Mouse (Mus musculus) left cerebral cortex, postnatal 25 days (tissue): ENCODE results near the gene Zp1. TPM values are rescaled to one million over a fixed set of nuclear protein-coding genes. Genes with fewer than 3 reads are reported as not detected.

ENCODE experiments used
- DNase-seq, 2 experiments: peaks; one replicate each; pipeline ENCODE4 v3.0.0; 2022; ENCODE audit warnings: low spot score in 2 of 2, mixed read lengths in 1 of 2
- intact Hi-C: fragments of 180-260 bp; cut with DNase I; formaldehyde crosslinking; loops from one replicate; pipeline ENCODE4 v1.15.1; 2025
- total RNA-seq, 2 experiments: library from RNA; stranded (reverse); gene quantifications; 2 replicates each; pipeline ENCODE4 v1.2.3; 2021

The Zp1 gene
- total RNA-seq, 2 experiments from 2014 or later = not detected

- DNase-seq = no peak
- intact Hi-C loops = no loop called here
Observed at GRCm38 (mm10) chr19:10926666-10927065, 6.2 kb upstream of the Zp1 start.

GRCm38 (mm10) chr19:10926123-10926621 is 5.7 kb upstream of the Zp1 start:
- DNase-seq = no peak
- intact Hi-C loops = no loop called here

GRCm38 (mm10) chr19:10924220-10924619 is 3.8 kb upstream of the Zp1 start:
- intact Hi-C loops = no loop called here

DNA sequence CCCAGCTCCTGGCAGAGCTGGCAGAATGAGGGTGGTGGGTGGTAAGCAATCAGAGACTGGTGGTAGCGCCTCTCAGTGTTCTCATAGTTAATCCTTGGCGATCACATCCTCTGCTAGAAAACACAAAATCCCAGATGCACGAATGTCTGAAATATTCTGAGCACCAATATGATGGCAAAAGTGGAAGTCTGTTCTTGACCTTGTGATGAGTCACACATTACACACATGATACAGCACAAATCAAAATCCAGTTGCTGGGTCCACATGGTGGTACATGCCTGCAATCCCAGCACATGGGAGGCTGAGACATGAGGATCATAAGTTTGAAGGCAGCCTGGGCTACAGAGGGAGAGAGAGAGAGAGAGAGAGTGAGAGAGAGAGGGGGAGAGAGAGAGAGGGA is 626 bp upstream of the Zp1 start:
- no peak for DNase-seq
- intact Hi-C loops = no loop called here

More at GRCm38 (mm10) chr19:10924220-10924619, 3.8 kb upstream of the Zp1 start:
- DNase-seq = no peak

GRCm38 (mm10) chr19:10918321-10918991 is 2.0 kb downstream of the Zp1 start:
- no peak for DNase-seq
- intact Hi-C loops = no loop called here

GRCm38 (mm10) chr19:10916506-10916905 is 3.9 kb downstream of the Zp1 start:
- intact Hi-C loops = no loop called here
- DNase-seq = no peak

- intact Hi-C loops = no loop called here
Observed at GRCm38 (mm10) chr19:10914870-10915269, 5.6 kb downstream of the Zp1 start.

DNA sequence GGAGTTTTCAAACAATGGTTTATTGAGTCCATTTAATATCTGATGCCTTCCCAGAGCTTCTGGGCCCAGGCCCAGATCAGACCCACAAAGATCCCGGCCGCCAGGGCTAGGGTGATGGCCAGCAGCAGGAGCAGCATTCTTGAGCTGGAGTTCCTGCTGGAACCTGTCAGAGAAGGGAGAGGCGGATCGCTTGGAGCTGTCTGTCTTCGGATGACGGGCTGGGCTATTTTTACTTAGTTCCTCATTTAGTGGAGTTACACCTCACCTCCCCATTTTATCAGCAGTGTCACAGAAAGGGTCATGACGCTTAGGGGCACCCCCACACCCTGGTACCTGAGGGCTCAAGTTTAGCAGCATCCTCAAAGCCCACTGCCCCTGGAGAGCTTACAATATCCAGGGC is 6.1 kb downstream of the Zp1 start:
- DNase-seq = no peak
- intact Hi-C loops = no loop called here

More at GRCm38 (mm10) chr19:10914870-10915269, 5.6 kb downstream of the Zp1 start:
- DNase-seq = no peak

DNA sequence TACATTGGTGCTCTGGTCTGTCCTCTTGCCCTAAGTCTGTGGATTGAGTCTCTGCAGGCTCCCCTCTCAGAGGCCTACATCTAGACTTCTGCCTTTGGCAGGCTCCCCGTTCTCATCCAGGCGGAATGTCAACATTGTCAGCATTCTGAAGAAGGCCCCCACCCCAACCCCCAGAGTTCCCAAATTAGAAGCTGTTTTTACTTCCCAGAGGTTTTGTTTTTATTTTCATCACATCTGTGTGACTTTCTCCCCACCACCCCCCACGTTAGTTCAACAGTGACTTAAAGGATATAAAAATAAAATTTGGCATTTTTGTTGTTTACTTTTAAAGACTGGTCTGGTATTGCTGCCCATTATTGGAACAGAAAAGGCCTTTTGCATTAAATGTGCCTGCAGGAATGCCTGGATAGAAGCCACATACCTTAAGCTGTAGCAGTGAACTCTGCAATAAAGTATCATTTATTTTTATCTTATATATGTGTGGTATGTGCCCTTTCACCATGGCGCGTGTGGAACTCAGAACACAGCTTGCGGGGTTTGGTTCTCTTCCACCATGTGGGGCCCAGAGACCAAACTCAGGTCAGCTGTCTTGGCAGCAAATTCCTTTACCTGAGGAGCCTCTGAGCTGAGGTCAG is 11.2 kb downstream of the Zp1 start:
- DNase-seq = no peak
- intact Hi-C loops = no loop called here

GRCm38 (mm10) chr19:10907891-10908290 is 12.5 kb downstream of the Zp1 start:
- peak; percentile 61 to 70 for DNase-seq
- intact Hi-C loops = loop anchor here (2.0 kb wide), 1 partner anchor 51 kb away; no protein-coding TSS in a partner anchor

GRCm38 (mm10) chr19:10905728-10906000 is 14.8 kb downstream of the Zp1 start:
- no peak for DNase-seq
- intact Hi-C loops = no loop called here

DNA sequence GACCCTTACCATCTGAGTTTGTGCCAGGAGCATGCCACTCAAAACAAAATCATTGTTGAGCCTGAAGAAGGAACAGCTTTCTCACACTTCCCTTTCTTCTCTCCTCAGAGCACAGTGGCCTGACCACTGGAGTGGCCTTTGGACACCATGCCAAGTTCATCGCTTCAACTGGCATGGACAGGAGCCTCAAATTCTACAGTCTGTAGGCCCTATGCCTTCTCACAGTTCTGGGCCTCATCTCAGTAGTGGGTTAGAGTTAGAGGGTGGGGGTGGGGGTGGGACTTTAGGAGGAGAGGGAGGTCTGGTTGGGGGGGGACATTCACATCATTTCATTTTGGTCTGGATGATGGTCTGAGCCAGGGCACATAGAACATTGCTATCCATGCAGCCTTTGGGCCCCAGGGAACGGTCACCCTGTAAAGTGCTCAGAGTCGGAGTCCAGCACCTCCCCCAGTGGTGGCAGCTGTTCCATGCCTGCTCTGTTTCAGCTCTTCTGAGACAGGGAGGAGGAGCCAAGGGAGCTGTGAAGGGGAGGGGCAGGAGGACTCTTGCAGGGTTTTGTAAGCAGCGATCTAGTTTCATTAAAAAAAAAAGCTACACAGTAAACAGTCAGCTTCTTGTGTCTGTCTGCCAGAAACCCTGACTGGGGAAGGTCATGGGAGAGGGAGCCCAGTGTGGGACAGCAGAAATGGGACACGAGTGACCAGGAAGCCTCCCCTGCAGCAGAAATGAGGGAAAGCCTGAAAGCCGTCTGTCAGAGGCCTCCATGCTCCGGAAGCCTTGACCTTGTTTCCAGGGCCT is 15.3 kb downstream of the Zp1 start:
- peak; percentile 57 to 76 for DNase-seq
- intact Hi-C loops = no loop called here

GRCm38 (mm10) chr19:10904512-10904911 is 15.9 kb downstream of the Zp1 start:
- intact Hi-C loops = no loop called here

GRCm38 (mm10) chr19:10901046-10901445 is 19.4 kb downstream of the Zp1 start:
- no peak for DNase-seq
- intact Hi-C loops = no loop called here

More at GRCm38 (mm10) chr19:10904512-10904911, 15.9 kb downstream of the Zp1 start:
- no peak for DNase-seq

DNA sequence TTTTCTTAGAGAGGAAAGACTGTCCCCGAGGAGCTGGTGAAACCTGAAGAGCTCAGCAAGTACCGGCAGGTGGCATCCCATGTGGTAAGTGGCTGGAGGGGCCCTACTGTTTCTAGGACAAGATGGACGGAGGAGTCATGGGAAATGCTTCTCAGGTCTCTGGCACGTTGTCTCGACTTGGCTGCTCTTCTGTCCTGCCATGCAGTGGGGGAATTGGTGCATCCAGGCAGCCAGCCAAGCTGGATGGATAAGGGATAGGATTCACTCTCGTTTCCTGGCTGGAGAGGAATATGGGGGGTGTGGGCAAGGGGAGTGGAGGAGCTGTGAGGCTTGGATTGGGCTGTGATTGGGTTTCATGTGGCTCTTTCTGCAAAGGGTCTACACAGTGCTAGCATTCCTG is 20.1 kb downstream of the Zp1 start:
- no peak for DNase-seq
- intact Hi-C loops = no loop called here

DNA sequence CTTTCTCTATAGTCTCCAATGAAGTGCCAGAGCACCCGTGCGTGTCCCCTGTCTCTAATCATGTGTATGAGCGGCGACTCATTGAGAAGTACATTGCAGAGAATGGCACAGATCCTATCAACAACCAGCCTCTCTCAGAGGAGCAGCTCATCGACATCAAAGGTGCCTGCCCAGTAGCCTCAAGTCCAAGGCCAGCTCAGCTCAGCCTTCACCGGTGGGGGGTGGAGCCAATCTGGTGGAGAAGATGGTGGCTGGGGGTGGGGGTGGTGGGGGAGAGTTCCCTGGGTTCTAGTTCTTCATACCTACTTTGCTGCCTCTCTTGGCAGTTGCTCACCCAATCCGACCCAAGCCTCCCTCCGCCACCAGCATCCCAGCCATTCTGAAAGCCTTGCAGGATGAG is 22.9 kb downstream of the Zp1 start:
- no peak for DNase-seq
- intact Hi-C loops = no loop called here

- no peak for DNase-seq
- intact Hi-C loops = no loop called here
Observed at GRCm38 (mm10) chr19:10896849-10897248, 23.6 kb downstream of the Zp1 start.

- peak in 1 of 2 experiments; percentile 30 for DNase-seq
- intact Hi-C loops = no loop called here
Observed at GRCm38 (mm10) chr19:10895708-10896107, 24.7 kb downstream of the Zp1 start.

DNA sequence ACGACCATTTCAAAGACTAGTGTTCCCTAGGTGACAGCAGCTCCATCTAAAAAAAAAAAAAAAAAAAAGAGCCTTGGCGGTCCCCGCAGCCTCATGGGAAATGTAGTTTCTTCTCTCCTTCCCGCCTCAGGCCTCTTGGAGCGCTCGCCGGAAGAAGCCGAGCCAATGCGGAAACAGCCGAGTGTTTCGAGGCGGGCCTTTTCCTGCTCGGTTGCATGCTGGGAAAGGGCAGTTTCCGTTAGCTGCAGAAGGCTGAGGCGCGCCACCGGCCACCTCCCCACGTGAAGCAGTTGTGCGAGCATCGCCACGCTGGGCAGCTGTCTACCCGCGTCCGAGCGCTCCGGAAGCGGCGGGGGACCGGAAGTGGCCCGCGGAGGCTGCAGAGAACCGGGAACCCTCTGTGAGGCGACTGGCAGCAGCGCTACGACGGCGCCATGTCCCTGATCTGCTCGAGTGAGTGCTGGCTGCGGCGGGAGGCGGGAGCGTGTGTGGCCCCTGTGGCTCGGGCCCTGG is 25.4 kb downstream of the Zp1 start, which contains the start of gene Prpf19:
Gene Prpf19, plus strand, starts transcription at position 216 of the 513 bp plus-strand sequence.
- peak; percentile 99 for DNase-seq
- intact Hi-C loops = no loop called here

DNA sequence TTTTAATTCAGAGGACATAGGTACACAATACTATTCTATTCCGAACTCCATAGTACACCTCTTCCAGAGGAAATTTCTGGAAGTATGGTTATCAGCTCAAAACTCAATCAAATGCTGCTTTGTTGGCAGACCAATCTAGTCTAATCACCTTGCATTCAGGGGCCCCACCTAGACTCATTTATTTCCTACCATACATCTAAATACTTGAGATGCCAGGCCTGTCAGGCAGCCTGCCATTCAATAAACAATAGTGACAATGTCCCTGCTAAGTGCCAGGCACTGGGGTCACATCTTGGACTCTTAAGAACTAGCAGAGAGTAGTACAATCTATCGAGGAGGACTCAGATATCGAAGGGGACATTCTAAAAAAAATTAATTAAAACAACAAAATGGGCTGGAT is 28.2 kb downstream of the Zp1 start:
- DNase-seq = no peak
- intact Hi-C loops = no loop called here
